Mouse (Mus musculus) megakaryocyte, embryonic 14.5 days (primary cell): ENCODE measurements at regions not wholly inside any gene's neighbourhood (a gene's known extent, or its start where the extent isn't known, plus 50 kb on each side); places are given as distances from the start of the nearest gene placed in this dataset.

Experiments
- FLI1 ChIP-seq: IDR thresholded peaks from 2 replicates; pipeline ENCODE4 v1.6.1; 2012; ENCODE audit warnings: low read length, inconsistent platforms, mixed read lengths
- GATA1 ChIP-seq: IDR thresholded peaks from 3 replicates; pipeline ENCODE4 v1.6.1; 2012; ENCODE audit warnings: mixed read lengths, low read length, inconsistent platforms, borderline replicate concordance

DNA sequence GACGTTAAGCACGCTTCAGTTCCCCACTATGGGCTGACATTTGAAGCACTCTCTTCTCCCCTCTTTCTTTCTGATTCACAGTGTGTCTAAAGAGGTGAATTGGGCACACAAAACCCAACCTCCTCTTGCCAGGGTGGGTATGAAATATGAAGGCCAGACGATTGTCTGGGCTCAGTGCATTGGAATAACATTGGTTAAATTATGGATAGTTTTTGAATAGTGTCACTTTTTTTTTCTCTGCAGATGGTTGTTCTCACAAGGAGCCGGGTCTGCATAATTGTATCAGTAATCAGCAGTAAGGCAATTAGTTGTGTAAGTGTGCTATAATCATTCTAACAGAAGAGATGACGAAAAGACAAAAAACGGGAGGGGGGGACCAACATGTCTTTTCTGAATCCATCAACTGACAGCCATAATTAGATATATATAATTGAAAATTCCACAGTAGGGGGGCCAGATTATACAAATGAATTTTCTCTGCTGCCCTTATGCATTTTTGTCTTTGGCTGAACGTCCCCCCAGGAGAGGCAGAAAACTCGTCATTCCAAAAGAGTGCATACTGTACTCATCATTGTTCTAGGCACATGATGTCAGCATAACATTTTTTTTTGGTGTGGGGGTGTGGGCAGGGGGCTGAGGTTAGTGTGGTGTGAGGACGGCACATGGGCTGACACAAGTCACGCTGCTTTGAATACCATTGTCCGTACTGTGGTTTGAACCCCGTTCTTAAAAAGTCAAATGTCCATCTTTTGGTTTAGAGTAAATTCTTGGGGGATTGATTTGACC is 280.7 kb upstream of the Sall1 start:
- no peak for TF ChIP-seq GATA1
- no peak for TF ChIP-seq FLI1
